Mouse (Mus musculus): ENCODE data around the gene Dohh. TPM values are rescaled to one million over a fixed set of nuclear protein-coding genes. Genes with fewer than 3 reads are reported as not detected.
A peak's percentile ranks its signal among the peaks of the same experiment; 100 is the strongest.

Gene Dohh
- polyA plus RNA-seq (2015; fragmentation: Nextera tagmentation; extraction: Ambion mirVana), result 54.0 and 59.4 TPM in 2 replicates

DNA sequence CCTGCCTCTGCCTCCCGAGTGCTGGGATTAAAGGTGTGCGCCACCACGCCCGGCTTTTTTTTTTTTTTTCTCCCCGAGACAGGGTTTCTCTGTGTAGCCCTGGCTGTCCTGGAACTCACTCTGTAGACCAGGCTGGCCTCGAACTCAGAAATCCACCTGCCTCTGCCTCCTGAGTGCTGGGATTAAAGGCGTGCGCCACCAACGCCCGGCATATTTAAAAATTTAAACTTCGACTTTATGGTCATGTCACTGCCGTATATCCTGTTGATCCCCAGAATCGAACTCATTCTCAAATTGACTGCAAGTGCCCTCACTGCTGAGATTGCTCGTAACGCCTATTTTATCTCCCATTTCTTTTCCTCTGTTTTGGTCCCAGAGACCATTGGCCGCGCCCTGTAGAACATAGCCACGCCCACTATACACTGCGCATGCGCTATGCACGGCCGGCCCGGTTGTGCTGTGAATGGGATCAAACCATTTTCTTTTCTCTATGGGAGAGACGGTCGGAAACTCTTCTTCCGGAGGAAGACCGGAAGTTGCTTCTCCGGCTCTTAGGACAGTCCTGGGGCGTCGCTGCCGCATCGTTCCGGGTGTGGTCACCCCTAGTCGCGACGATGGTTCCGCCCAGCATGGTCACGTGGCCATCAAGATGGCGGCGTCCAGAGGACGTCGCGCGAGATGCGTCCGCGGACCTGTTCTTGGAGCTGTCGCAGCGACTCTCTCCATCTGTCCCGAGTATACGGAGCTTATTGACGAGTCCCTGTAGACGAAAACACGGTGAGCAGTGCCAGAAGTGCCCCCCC is at the start of gene Dohh, which contains the start of gene Gm48551:
Gene Dohh (plus strand): TSS at position 627 of the 803 bp plus-strand sequence.
Gene Gm48551 (plus strand): TSS at position 665 of the 803 bp plus-strand sequence.
- peak within 1 kb of the TSS; percentile 81 for H3K4me3 ChIP-seq (ENCODE audit: low read depth, low read length)
- peak; percentile 12; the same call in 1 of the 2 replicates for TF ChIP-seq CTCF (IDR thresholded peaks at IDR 0.05; ENCODE audit: low read depth)
- no peaks in the 10 kb centered on the region for H3K27me3 ChIP-seq (replicated peaks; ENCODE audit: control insufficient read depth, insufficient read depth, low read length)
- H3K36me3 ChIP-seq (ENCODE audit: control insufficient read depth, insufficient read depth), result peaks cover 30% of the 10 kb centered on the region
- H3K4me2 ChIP-seq (replicated peaks; ENCODE audit: low read depth), result peak within 1 kb of the TSS; percentile 76
- 0 out of 2 replicates have a peak, but pooled peaks cover 3% of the 10 kb centered on the region for H3K4me1 ChIP-seq (replicated peaks; ENCODE audit: control insufficient read depth, insufficient read depth, low read length)
- peak; percentile 90 for ATAC-seq
- H3K9me3 ChIP-seq (ENCODE audit: control insufficient read depth), result no peaks in the 10 kb centered on the region
- peak within 1 kb of the TSS; percentile 82 for H3K27ac ChIP-seq (ENCODE audit: low read depth, low read length)
- peak within 1 kb of the TSS; percentile 76 for H3K9ac ChIP-seq (ENCODE audit: low read depth, low read length)
- WGBS, result 3% methylated on average over 51 of the region's 54 CpGs

DNA sequence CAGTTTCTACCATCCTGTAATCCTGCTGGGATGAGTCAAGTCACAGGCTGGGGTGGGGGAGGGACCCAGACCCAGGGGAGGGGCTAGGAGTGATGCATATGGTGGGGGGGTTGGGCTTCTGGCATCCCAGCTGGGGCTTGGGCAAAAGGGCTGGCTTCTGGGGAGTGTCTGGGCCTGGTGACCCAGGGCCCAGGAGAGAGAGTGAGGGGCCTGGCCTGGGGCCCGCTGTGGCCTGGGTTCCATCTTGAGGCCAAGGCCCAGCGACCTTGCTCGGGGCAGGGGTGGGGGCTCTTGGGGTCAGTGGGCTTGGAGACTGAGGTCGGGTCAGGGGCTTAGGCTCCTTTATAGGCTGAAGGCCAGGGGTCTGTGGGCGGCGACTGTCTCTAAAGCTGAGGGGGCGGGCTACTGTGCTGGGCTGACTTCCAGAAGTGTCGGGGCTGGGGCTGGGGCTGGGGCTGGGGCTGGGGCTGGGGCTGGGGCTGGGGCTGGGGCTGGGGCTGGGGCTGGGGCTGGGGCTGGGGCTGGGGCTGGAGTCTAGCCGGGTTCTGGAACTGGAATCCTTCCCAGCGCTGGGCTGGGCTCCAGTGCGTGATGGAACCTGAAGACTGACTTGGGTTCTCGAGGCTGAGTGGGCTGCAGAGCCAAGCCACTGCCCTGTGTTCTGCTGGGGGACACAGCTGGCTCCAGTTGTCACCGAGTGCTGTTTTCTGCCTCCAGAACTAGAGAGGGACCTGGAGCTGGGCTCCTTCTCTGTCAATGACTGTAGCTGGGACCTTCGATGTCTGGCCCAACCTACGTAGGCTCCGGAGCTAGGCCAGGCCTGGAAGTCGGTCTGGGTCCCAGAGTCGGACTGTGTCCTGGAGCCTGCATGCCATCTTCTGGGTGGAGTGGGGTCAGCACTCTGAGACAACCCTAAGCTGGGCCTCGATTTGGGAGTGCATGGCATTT is 48.6 kb upstream of the Dohh start:
- Histone ChIP-seq H3K27me3 (replicated peaks; ENCODE audit: control insufficient read depth, insufficient read depth, low read length) (peaks cover 14% of the 10 kb centered on the region), H3K9ac (ENCODE audit: low read depth, low read length) (no peak overlapping the region), H3K27ac (ENCODE audit: low read depth, low read length) (peak overlapping the region; percentile 28; the same call in 1 of the 2 replicates), H3K9me3 (ENCODE audit: control insufficient read depth) (no peaks in the 10 kb centered on the region), H3K4me1 (replicated peaks; ENCODE audit: control insufficient read depth, insufficient read depth, low read length) (0 out of 2 replicates have a peak, but pooled peaks cover under 1% of the 10 kb centered on the region), H3K4me2 (replicated peaks; ENCODE audit: low read depth) (no peak overlapping the region), H3K4me3 (ENCODE audit: low read depth, low read length) (no peak overlapping the region), H3K36me3 (ENCODE audit: control insufficient read depth, insufficient read depth) (no peaks in the 10 kb centered on the region)
- WGBS, result 53% methylated on average over 18 of the region's 19 CpGs
- no peak; the same call in 1 of the 2 replicates for ATAC-seq
- peak; percentile 40 for TF ChIP-seq CTCF (IDR thresholded peaks at IDR 0.05; ENCODE audit: low read depth)

DNA sequence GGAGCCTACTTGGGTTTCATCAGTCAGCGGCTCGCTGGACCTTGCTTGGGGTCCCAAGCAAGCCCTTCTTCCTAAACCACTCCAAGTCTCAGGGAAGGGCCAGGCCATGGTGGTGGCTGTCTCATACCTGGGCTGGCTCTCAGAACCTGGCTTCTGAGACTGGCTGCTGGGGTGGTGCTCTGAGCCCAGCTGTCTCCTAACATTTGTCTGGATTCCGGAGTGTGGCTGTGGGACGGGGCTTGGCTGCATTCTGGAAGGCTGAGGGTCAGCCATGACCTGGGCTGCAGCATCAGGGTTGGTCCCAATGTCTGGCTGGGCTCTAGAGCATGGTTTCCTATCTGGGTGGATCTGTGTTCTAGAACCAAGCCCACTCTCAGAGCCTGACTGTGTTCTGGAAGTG is 47.7 kb upstream of the Dohh start:
- Histone ChIP-seq H3K27me3 (replicated peaks; ENCODE audit: control insufficient read depth, insufficient read depth, low read length) (peaks cover 14% of the 10 kb centered on the region), H3K4me2 (replicated peaks; ENCODE audit: low read depth) (no peak overlapping the region), H3K27ac (ENCODE audit: low read depth, low read length) (no peak overlapping the region; the same call in 1 of the 2 replicates), H3K4me1 (replicated peaks; ENCODE audit: control insufficient read depth, insufficient read depth, low read length) (0 out of 2 replicates have a peak, but pooled peaks cover 2% of the 10 kb centered on the region), H3K36me3 (ENCODE audit: control insufficient read depth, insufficient read depth) (no peaks in the 10 kb centered on the region), H3K4me3 (ENCODE audit: low read depth, low read length) (no peak overlapping the region), H3K9me3 (ENCODE audit: control insufficient read depth) (no peaks in the 10 kb centered on the region), H3K9ac (ENCODE audit: low read depth, low read length) (no peak overlapping the region)
- TF ChIP-seq CTCF (IDR thresholded peaks at IDR 0.05; ENCODE audit: low read depth), result no peak
- ATAC-seq, result no peak
- WGBS, result 90% methylated on average over 4 of the region's 4 CpGs

DNA sequence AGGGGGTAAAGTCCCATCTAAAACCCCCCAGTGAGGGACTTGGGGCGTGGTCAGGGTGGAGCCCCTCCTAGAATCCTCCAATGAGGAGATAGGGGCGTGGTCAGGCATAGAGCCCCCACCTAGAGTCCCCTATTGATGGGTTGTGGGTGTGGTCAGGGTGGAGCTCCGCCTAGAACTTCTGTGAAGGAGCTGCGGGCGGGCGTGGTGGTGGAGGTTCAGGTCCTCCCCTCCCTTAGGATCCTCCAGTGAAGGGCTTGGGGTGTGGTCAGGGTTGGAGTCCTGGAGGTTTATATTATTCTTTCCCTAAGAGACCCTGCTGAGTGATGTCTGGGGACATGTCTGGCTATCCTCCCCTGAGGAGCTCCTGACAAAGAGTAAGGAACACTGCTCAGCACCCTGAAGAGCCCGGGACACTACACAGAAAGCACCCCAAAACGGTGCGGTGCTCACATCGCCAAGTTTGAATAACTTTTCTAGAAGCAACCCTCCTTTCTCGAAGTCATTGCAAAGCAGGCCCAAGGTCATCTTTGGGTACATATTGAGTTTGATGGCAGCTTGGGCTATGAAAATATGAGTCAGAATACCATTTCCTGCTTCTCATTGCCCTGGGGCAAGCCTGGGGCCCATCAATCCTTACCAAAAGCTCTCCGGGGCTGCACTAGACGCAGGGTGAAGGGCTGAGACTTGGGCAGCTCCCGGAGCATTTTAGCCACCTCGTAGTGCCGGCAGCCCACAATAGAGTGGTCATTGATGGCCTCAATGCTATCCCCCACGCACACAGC is 43.5 kb upstream of the Dohh start:
- WGBS, result 41% methylated on average over 17 of the region's 17 CpGs
- no peak for TF ChIP-seq CTCF (IDR thresholded peaks at IDR 0.05; ENCODE audit: low read depth)
- no peak overlapping the region for H3K9ac ChIP-seq (ENCODE audit: low read depth, low read length)
- no peak overlapping the region for H3K27ac ChIP-seq (ENCODE audit: low read depth, low read length)
- H3K9me3 ChIP-seq (ENCODE audit: control insufficient read depth), result no peaks in the 10 kb centered on the region
- no peak overlapping the region for H3K4me3 ChIP-seq (ENCODE audit: low read depth, low read length)
- H3K4me1 ChIP-seq (replicated peaks; ENCODE audit: control insufficient read depth, insufficient read depth, low read length), result 0 out of 2 replicates have a peak, but pooled peaks cover 2% of the 10 kb centered on the region
- H3K27me3 ChIP-seq (replicated peaks; ENCODE audit: control insufficient read depth, insufficient read depth, low read length), result peaks cover 14% of the 10 kb centered on the region
- no peaks in the 10 kb centered on the region for H3K36me3 ChIP-seq (ENCODE audit: control insufficient read depth, insufficient read depth)
- no peak for ATAC-seq
- H3K4me2 ChIP-seq (replicated peaks; ENCODE audit: low read depth), result no peak overlapping the region

DNA sequence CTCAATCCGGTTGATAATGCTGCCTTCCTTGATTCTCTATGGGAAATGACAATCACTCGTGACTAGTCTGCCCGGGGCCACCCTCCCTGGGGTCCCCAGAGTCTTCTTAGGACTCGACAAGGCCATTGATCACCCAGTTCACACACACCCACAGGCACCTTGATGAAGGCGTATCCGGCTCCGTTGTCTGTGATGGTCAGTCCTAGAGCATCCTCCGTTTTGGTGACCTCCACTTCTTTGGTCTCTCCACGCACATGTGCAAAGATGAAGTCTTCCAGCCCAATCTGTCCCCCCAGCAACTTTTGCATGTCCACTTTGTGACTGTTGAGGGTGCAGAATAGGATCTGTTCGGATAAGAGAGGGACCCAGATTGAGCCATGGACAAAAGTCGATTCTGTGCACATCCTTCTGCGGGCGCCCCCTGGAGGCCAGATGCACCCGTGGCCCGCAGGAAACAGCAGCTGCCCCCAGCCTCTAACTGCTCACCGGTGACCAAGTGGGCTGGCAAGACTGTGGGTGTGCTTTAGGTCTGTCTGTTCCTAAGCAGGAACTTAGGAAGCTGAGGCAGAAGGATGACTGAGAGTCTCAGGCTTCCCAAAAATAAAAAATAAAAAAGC is 42.8 kb upstream of the Dohh start:
- Histone ChIP-seq H3K36me3 (ENCODE audit: control insufficient read depth, insufficient read depth) (no peaks in the 10 kb centered on the region), H3K9ac (ENCODE audit: low read depth, low read length) (no peak overlapping the region), H3K27me3 (replicated peaks; ENCODE audit: control insufficient read depth, insufficient read depth, low read length) (peaks cover 14% of the 10 kb centered on the region), H3K27ac (ENCODE audit: low read depth, low read length) (no peak overlapping the region), H3K4me3 (ENCODE audit: low read depth, low read length) (no peak overlapping the region), H3K4me1 (replicated peaks; ENCODE audit: control insufficient read depth, insufficient read depth, low read length) (0 out of 2 replicates have a peak, but pooled peaks cover 2% of the 10 kb centered on the region), H3K9me3 (ENCODE audit: control insufficient read depth) (no peaks in the 10 kb centered on the region), H3K4me2 (replicated peaks; ENCODE audit: low read depth) (no peak overlapping the region)
- WGBS, result 37% methylated on average over 16 of the region's 16 CpGs
- peak; percentile 89 for TF ChIP-seq CTCF (IDR thresholded peaks at IDR 0.05; ENCODE audit: low read depth)
- ATAC-seq, result no peak

Measured in intestine, postnatal 0 days (tissue).